ENCODE assay signal across 23 mouse cellular contexts in genomic region chr14:118161751-118162150, GRCm38 (mm10). TPM values are rescaled to one million over a fixed set of nuclear protein-coding genes. Genes with fewer than 3 reads are reported as not detected.
DNase-seq lines count a peak whose midpoint lies in the region; ATAC-seq and TF ChIP-seq lines count a peak whose summit lies in the region.
"Had no signal": no experiment of that assay in that cellular context is flagged by ENCODE, and none has a peak within 500 bp of the region (broad histone marks: within the 10 kb centered on the region; RNA-seq: fewer than 3 reads in every experiment).

No protein-coding gene starts in this region.

- peak; percentile 36; the same call in 1 of the 2 replicates for ATAC-seq in intestine, postnatal 0 days
- no peak for ATAC-seq in intestine, embryonic 16.5 days
- ATAC-seq: CD4-positive, CD25-positive, alpha-beta regulatory T cell, adult 4 months; forebrain, embryonic 13.5 days; forebrain, embryonic 15.5 days had no signal

- no peak overlapping the region for H3K9ac ChIP-seq in intestine, postnatal 0 days (ENCODE audit: low read depth, low read length)
- no peak overlapping the region for H3K9ac ChIP-seq in intestine, embryonic 16.5 days (ENCODE audit: low read depth, low read length)
- H3K9ac ChIP-seq: embryonic facial prominence, embryonic 13.5 days; embryonic facial prominence, embryonic 15.5 days; forebrain, embryonic 13.5 days; forebrain, embryonic 15.5 days; forebrain, postnatal 0 days had no signal

- peaks cover 32% of the 10 kb centered on the region for H3K36me3 ChIP-seq in intestine, postnatal 0 days (ENCODE audit: control insufficient read depth, insufficient read depth)
- peaks cover 17% of the 10 kb centered on the region for H3K36me3 ChIP-seq in intestine, embryonic 16.5 days (ENCODE audit: control insufficient read depth, insufficient read depth, low read length)

- DNase-seq in gastrocnemius, adult 2 months, result no peak
- no peak for DNase-seq in gastrocnemius, postnatal 36 days
- DNase-seq in layer of hippocampus, postnatal 10 days (ENCODE audit: low spot score in 2 of 2), result no peak
- DNase-seq: adrenal gland, adult 2 months; adrenal gland, postnatal 10 days; adrenal gland, postnatal 25 days; B cell, adult 2 months; cerebellum, adult 11 months; cerebellum, adult 18-20 months; cerebellum, adult 8-10 months; cerebellum, adult 9-11 months; cerebellum, postnatal 14 days; cerebellum, postnatal 36 days; embryo, embryonic 11 days; forebrain, postnatal 0 days had no signal

- peak overlapping the region; percentile 86; the same call in 1 of the 2 replicates for H3K27ac ChIP-seq in gastrocnemius, adult 2 months
- H3K27ac ChIP-seq in intestine, postnatal 0 days (ENCODE audit: low read depth, low read length), result no peak overlapping the region
- no peak overlapping the region for H3K27ac ChIP-seq in intestine, embryonic 16.5 days (ENCODE audit: low read length)
- H3K27ac ChIP-seq: embryonic facial prominence, embryonic 13.5 days; embryonic facial prominence, embryonic 15.5 days; forebrain, embryonic 13.5 days; forebrain, embryonic 15.5 days had no signal

- 65% methylated on average over 3 of the region's 3 CpGs for WGBS in intestine, postnatal 0 days
- 81% methylated on average over 3 of the region's 3 CpGs for WGBS in intestine, embryonic 16.5 days

- no peaks in the 10 kb centered on the region for H3K4me1 ChIP-seq in intestine, postnatal 0 days (replicated peaks; ENCODE audit: control insufficient read depth, insufficient read depth, low read length)
- no peaks in the 10 kb centered on the region for H3K4me1 ChIP-seq in intestine, embryonic 16.5 days (ENCODE audit: control insufficient read depth, insufficient read depth, low read length)
- H3K4me1 ChIP-seq: embryonic facial prominence, embryonic 13.5 days; embryonic facial prominence, embryonic 15.5 days; forebrain, embryonic 13.5 days; forebrain, embryonic 15.5 days had no signal

- no peak overlapping the region for H3K4me2 ChIP-seq in intestine, postnatal 0 days (replicated peaks; ENCODE audit: low read depth)
- H3K4me2 ChIP-seq in intestine, embryonic 16.5 days (ENCODE audit: low read depth, low read length), result no peak overlapping the region
- H3K4me2 ChIP-seq: embryonic facial prominence, embryonic 13.5 days; embryonic facial prominence, embryonic 15.5 days; forebrain, embryonic 13.5 days; forebrain, embryonic 15.5 days had no signal

- H3K4me3 ChIP-seq in gastrocnemius, adult 2 months, result no peak overlapping the region
- H3K4me3 ChIP-seq in intestine, postnatal 0 days (ENCODE audit: low read depth, low read length), result no peak overlapping the region
- H3K4me3 ChIP-seq in intestine, embryonic 16.5 days (ENCODE audit: low read length), result no peak overlapping the region
- H3K4me3 ChIP-seq: embryonic facial prominence, embryonic 13.5 days; embryonic facial prominence, embryonic 15.5 days; erythroblast, embryonic 14.5 days; forebrain, embryonic 13.5 days; forebrain, embryonic 15.5 days had no signal

- H3K9me3 ChIP-seq in intestine, postnatal 0 days (ENCODE audit: control insufficient read depth), result no peaks in the 10 kb centered on the region
- H3K9me3 ChIP-seq in intestine, embryonic 16.5 days (ENCODE audit: control insufficient read depth, low read length), result no peaks in the 10 kb centered on the region
- H3K9me3 ChIP-seq: embryonic facial prominence, embryonic 13.5 days; embryonic facial prominence, embryonic 15.5 days; forebrain, embryonic 13.5 days; forebrain, embryonic 15.5 days had no signal

- intact Hi-C loops in gastrocnemius, adult 2 months (cut with DNase I), result no loop called here
- intact Hi-C loops in gastrocnemius, postnatal 36 days (cut with DNase I), result no loop called here

- no peak for TF ChIP-seq CTCF in gastrocnemius, adult 2 months (IDR thresholded peaks at IDR 0.05)
- TF ChIP-seq CTCF in intestine, postnatal 0 days (IDR thresholded peaks at IDR 0.05; ENCODE audit: low read depth), result no peak

- H3K27me3 ChIP-seq in intestine, postnatal 0 days (replicated peaks; ENCODE audit: control insufficient read depth, insufficient read depth, low read length), result no peaks in the 10 kb centered on the region
- no peaks in the 10 kb centered on the region for H3K27me3 ChIP-seq in intestine, embryonic 16.5 days (replicated peaks; ENCODE audit: control insufficient read depth, insufficient read depth, low read length)
- H3K27me3 ChIP-seq: embryonic facial prominence, embryonic 13.5 days; embryonic facial prominence, embryonic 15.5 days; forebrain, embryonic 13.5 days; forebrain, embryonic 15.5 days had no signal

RNA-seq across cellular contexts. Expression of gene Gpr180, which starts 24.8 kb away (rescaled TPM):
- total RNA-seq in gastrocnemius, adult 2 months (2021), result 10 to 100 TPM; 29.3 to 32.8 TPM
- total RNA-seq in gastrocnemius, postnatal 36 days (2021), result 10 to 100 TPM; 29.1 to 31.7 TPM
- 27.2 and 27.5 TPM in 2 replicates for polyA plus RNA-seq in intestine, postnatal 0 days (2015; fragmentation: Nextera tagmentation; extraction: Ambion mirVana)
- polyA plus RNA-seq in intestine, embryonic 16.5 days (2015; fragmentation: Nextera tagmentation; extraction: Ambion mirVana), result 42.3 and 43.1 TPM in 2 replicates
- total RNA-seq in layer of hippocampus, postnatal 10 days (2021), result 10 to 100 TPM; 27.0 to 28.4 TPM

RNA-seq across cellular contexts. Expression of gene Tgds, which starts 29.2 kb away (rescaled TPM):
- 1 to 10 TPM; 5.0 to 7.9 TPM for total RNA-seq in gastrocnemius, adult 2 months (2021)
- 1 to 10 TPM; 3.7 to 6.5 TPM for total RNA-seq in gastrocnemius, postnatal 36 days (2021)
- 29.4 and 31.6 TPM in 2 replicates for polyA plus RNA-seq in intestine, postnatal 0 days (2015; fragmentation: Nextera tagmentation; extraction: Ambion mirVana)
- 31.4 and 31.8 TPM in 2 replicates for polyA plus RNA-seq in intestine, embryonic 16.5 days (2015; fragmentation: Nextera tagmentation; extraction: Ambion mirVana)
- 10 to 100 TPM; 10.2 to 10.6 TPM for total RNA-seq in layer of hippocampus, postnatal 10 days (2021)
- polyA plus RNA-seq: erythroblast, embryonic 14.5 days had no signal
